Mouse (Mus musculus) C2C12 (cell line): ENCODE measurements at regions not wholly inside any gene's neighbourhood (a gene's known extent, or its start where the extent isn't known, plus 50 kb on each side); places are given as distances from the start of the nearest gene placed in this dataset.
"Not testable (repeated sequence)": the region's sequence is repeated elsewhere in the genome, so short reads cannot be mapped to it uniquely, and the experiment has no call there.

Experiments
- H3K27me3 ChIP-seq: one replicate; pipeline ENCODE4 v1.6.1; 2011; ENCODE audit not compliant: control insufficient read depth, insufficient read depth, insufficient read length
- H3K36me3 ChIP-seq: one replicate; pipeline ENCODE4 v1.6.1; 2011; ENCODE audit not compliant: control insufficient read depth, insufficient read depth
- H3K4me3 ChIP-seq: one replicate; pipeline ENCODE4 v1.5.1; 2011; ENCODE audit warnings: mild to moderate bottlenecking, control low read depth; ENCODE audit not compliant: poor library complexity, insufficient read depth, severe bottlenecking
- H3K79me2 ChIP-seq: one replicate; pipeline ENCODE4 v1.6.1; 2011; ENCODE audit not compliant: control insufficient read depth, insufficient read depth
- H3K79me3 ChIP-seq: one replicate; pipeline ENCODE4 v1.6.1; 2011; ENCODE audit warnings: low read depth, control low read depth
- H3ac ChIP-seq: one replicate; pipeline ENCODE3; 2011; ENCODE audit warnings: low read depth; ENCODE audit not compliant: control insufficient read depth, insufficient read length
- CEBPB ChIP-seq: IDR thresholded peaks from one replicate; pipeline ENCODE4 v1.6.1; 2011; ENCODE audit warnings: low read depth, mild to moderate bottlenecking, control low read depth, moderate library complexity
- CTCF ChIP-seq: IDR thresholded peaks from one replicate; pipeline ENCODE4 v1.5.1; 2011; ENCODE audit not compliant: control insufficient read depth, insufficient read depth, insufficient read length
- FOSL1 ChIP-seq: IDR thresholded peaks from one replicate; pipeline ENCODE4 v1.8.0; 2011; ENCODE audit warnings: mild to moderate bottlenecking, low read length; ENCODE audit not compliant: poor library complexity, insufficient read depth, severe bottlenecking
- MAX ChIP-seq: IDR thresholded peaks from one replicate; pipeline ENCODE4 v1.6.1; 2011; ENCODE audit warnings: mild to moderate bottlenecking, control low read depth
- MYOD1 ChIP-seq: IDR thresholded peaks from one replicate; pipeline ENCODE4 v1.6.1; 2011; ENCODE audit warnings: low read depth; ENCODE audit not compliant: control insufficient read depth, insufficient read length
- MYOG ChIP-seq: IDR thresholded peaks from one replicate; pipeline ENCODE4 v1.6.1; 2011; ENCODE audit not compliant: control insufficient read depth, insufficient read length; ENCODE audit errors: extremely low read depth
- USF1 ChIP-seq: IDR thresholded peaks from one replicate; pipeline ENCODE4 v1.6.1; 2011; ENCODE audit warnings: low read depth, mild to moderate bottlenecking, control low read depth, moderate library complexity

GRCm38 (mm10) chr12:33496306-33496705 lies 66.9 kb downstream of the Twistnb start:
- no peak overlapping the region for H3ac ChIP-seq
- no peaks in the 10 kb centered on the region for H3K79me3 ChIP-seq
- peaks cover 6% of the 10 kb centered on the region for H3K27me3 ChIP-seq
- no peaks in the 10 kb centered on the region for H3K36me3 ChIP-seq
- H3K4me3 ChIP-seq: no peak overlapping the region
- no peaks in the 10 kb centered on the region for H3K79me2 ChIP-seq
- no peak for TF ChIP-seq MYOG
- no peak for TF ChIP-seq CEBPB
- TF ChIP-seq MAX: no peak
- no peak for TF ChIP-seq USF1
- TF ChIP-seq FOSL1: no peak
- no peak for TF ChIP-seq CTCF
- no peak for TF ChIP-seq MYOD1

DNA sequence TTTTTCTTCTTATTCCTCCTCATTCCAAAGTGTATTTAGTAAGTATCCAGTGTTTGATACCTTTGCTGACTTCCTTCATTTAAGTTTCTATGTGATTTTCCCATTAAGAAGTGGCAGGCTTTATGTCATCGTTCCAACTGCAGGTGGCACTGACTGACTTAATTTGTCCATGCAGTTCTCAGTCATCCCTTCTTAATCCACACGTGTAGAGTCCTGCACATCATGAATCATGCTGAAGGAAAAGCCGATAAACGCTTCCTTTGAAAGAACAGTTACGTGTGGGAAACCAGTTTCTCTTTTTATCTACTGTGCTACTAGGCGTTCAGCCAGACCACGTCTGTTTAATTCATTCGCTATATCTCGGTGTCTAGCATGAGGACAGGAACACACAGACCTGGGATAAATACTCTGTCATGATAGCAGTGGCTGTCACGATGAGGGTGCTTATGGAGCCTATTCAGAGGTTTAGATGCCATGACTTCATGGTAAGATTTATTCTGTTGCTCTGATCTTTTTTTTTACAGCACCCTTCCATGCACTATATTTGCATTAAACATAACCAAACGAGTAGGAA lies 68.0 kb downstream of the Twistnb start:
- Histone ChIP-seq H3K36me3 (no peaks in the 10 kb centered on the region), H3K79me2 (no peaks in the 10 kb centered on the region), H3K4me3 (no peak overlapping the region), H3K27me3 (peaks cover 6% of the 10 kb centered on the region), H3ac (no peak overlapping the region), H3K79me3 (no peaks in the 10 kb centered on the region)
- TF ChIP-seq CTCF (no peak), USF1 (no peak), MYOD1 (no peak), FOSL1 (no peak), MAX (no peak), MYOG (no peak)

DNA sequence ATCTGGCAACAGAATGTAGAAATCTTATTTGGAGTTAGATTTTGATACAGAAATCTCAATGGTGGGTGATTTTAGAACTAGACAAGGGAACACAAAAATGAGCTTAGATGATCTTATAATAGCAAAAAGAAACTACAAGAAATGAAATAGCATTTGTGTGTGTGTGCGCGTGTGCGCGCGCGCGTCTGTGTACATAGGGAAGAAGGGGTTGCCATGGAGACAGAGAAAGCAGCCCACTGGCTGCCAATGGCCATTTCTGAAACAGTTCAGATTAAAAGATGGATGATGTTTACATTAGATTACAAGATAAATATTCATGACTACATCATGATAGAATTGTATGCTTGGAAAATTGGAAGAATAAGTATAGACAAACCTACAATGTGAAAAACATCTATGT lies 112.1 kb downstream of the Twistnb start:
- H3K79me2 ChIP-seq: no peaks in the 10 kb centered on the region
- H3K4me3 ChIP-seq: no peak overlapping the region
- H3K79me3 ChIP-seq: no peaks in the 10 kb centered on the region
- TF ChIP-seq CEBPB (no peak), MYOD1 (no peak), MYOG (no peak), MAX (no peak), FOSL1 (no peak), USF1 (no peak), CTCF (no peak)
- H3ac ChIP-seq: no peak overlapping the region
- H3K27me3 ChIP-seq: no peaks in the 10 kb centered on the region
- no peaks in the 10 kb centered on the region for H3K36me3 ChIP-seq

DNA sequence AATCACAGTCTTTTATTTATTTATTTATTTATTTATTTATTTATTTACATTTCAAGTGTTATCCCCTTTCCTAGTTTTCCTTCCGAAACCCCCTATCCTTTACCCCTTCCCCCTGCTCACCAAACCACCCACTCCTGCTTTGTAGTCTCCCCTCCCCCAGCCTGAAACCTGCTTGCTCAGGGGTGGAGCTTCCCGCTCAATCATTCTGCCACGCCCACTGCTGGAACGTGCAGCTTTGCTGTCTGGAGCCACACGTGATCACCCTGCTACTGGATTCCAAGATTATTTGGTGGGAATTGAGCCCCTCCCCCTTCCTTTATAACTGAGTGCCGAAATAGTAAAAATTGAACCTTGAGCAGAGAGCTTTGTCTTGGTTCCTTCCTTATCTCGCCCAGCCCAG lies 122.2 kb downstream of the Twistnb start:
- H3ac ChIP-seq, H3K27me3 ChIP-seq, H3K79me2 ChIP-seq, H3K79me3 ChIP-seq, H3K4me3 ChIP-seq, H3K36me3 ChIP-seq: not testable (repeated sequence)

GRCm38 (mm10) chr12:33552231-33552630 lies 122.8 kb downstream of the Twistnb start:
- Histone ChIP-seq H3K4me3 (no peak overlapping the region), H3K27me3 (no peaks in the 10 kb centered on the region), H3K79me2 (no peaks in the 10 kb centered on the region), H3K36me3 (no peaks in the 10 kb centered on the region), H3K79me3 (no peaks in the 10 kb centered on the region), H3ac (no peak overlapping the region)
- TF ChIP-seq FOSL1 (no peak), MAX (no peak), CEBPB (no peak)

- Histone ChIP-seq H3K79me3 (no peaks in the 10 kb centered on the region), H3K36me3 (no peaks in the 10 kb centered on the region), H3K4me3 (no peak overlapping the region), H3K79me2 (no peaks in the 10 kb centered on the region), H3K27me3 (no peaks in the 10 kb centered on the region), H3ac (no peak overlapping the region)
- no peak for TF ChIP-seq MAX
- TF ChIP-seq CEBPB: no peak
- TF ChIP-seq CTCF: no peak
These were observed 123.2 kb downstream of the Twistnb start for GRCm38 (mm10) chr12:33552651-33553050.

DNA sequence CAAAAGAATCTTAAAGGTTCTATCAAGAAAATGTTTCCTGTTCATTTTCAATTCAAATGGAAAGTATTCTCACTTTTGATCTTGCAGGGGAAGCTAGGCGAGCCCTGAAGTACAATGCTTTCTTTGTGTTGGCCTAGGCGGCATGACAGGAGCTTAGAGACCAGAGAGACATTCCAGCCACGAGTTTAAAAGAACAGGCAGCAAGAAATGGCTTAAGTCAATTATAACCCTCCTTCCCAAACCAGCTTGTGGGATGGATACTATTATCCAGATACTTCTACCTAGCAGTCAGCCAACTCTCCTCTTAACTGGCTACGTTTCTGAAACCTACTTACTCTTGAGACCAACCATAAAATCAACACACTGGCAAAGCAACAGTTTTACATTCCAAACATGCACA lies 124.3 kb downstream of the Twistnb start:
- Histone ChIP-seq H3K27me3 (no peaks in the 10 kb centered on the region), H3ac (no peak overlapping the region), H3K79me3 (no peaks in the 10 kb centered on the region), H3K79me2 (no peaks in the 10 kb centered on the region), H3K36me3 (no peaks in the 10 kb centered on the region), H3K4me3 (no peak overlapping the region)
- TF ChIP-seq CTCF (no peak), MYOD1 (no peak), MYOG (no peak), CEBPB (no peak), MAX (no peak), USF1 (no peak)
